Mouse (Mus musculus): Measurements from ENCODE around the gene Vps13a. TPM values are rescaled to one million over a fixed set of nuclear protein-coding genes. Genes with fewer than 3 reads are reported as not detected.

The Vps13a gene
- 15.5 and 26.8 TPM in 2 replicates for total RNA-seq (2023)

DNA sequence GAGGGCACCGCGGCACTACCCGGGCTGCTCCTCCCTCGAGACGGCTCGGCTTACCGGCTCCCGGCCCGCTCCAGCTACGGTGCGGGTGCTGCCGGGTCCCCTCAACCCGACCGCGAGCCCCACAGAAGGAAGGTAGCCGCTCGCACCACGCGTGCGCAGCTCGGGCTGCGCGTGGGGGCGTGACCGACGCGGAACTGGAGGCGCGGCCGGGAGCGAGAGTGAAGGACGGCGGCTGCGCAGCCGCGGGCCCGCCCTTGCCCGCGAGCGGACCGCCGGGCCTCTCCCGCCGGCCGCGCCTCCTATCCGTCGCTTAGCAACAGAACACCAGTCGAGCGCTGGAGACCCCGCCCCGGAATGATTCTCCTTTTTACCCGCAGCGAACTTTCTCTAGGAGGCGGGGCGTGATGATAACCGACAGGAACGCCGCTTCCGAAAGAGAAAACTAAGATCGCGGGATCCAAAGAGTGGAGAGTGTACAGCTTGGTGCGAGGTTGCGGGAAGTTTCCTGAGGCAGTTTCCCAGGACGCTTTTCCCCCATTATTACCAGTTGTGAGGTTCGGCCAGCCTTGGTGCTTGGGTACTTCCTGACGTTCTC, at the start of gene Vps13a:
Gene Vps13a (minus strand): TSS at position 144 of the 595 bp plus-strand sequence.

Other genes starting within 250 kb of the Vps13a start
- not detected in 2 replicates for gene Foxb2, start 92.9 kb upstream of the Vps13a start, total RNA-seq (2023)
- 0.57 and 1.5 TPM in 2 replicates for gene Prune2, start 175.2 kb upstream of the Vps13a start, total RNA-seq (2023)

Measured in neutrophil, adult 65 days (primary cell).